Mouse (Mus musculus): ENCODE data around the gene Mtmr4. TPM values are rescaled to one million over a fixed set of nuclear protein-coding genes. Genes with fewer than 3 reads are reported as not detected.

The Mtmr4 gene
- polyA plus RNA-seq, 2 experiments = 29.0 to 33.2 TPM

DNA sequence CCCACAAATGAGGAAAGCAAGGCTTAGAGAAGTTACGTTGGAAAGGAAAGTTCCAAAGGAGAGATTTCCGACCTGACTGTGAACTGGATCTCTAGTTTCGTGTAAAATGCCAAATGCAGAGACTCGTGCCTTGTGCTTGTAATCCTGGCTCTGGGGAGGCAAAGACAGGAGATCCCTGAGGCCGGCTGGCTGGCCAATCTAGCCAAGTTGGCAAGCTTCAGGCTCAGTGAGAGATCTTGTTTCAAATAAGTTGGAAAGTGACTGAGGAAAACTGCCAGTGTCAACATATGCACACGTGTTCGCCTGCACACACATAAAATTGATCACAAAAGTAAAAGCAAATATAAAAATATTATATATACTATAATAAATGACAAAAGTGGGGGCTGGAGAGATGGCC, 17.3 kb downstream of the Mtmr4 start:
- WGBS = 79% methylated on average over 7 of the region's 7 CpGs
- Histone ChIP-seq H3K9ac (ENCODE audit: low read depth, low read length, severe bottlenecking) (no peak overlapping the region), H3K4me2 (replicated peaks; ENCODE audit: low read depth, low read length, severe bottlenecking) (no peak overlapping the region), H3K27me3 (ENCODE audit: control insufficient read depth, insufficient read depth, low read length) (no peaks in the 10 kb centered on the region), H3K9me3 (ENCODE audit: control insufficient read depth, low read length) (no peaks in the 10 kb centered on the region), H3K4me1 (ENCODE audit: control insufficient read depth, insufficient read depth, low read length) (no peaks in the 10 kb centered on the region), H3K36me3 (ENCODE audit: control insufficient read depth, insufficient read depth, low read length) (peaks cover 96% of the 10 kb centered on the region), H3K27ac (replicated peaks; ENCODE audit: low read depth, low read length) (no peak overlapping the region), H3K4me3 (replicated peaks; ENCODE audit: low read length) (no peak overlapping the region)
- DNase-seq (ENCODE audit: low spot score) = no peak
- TF ChIP-seq POLR2A (IDR thresholded peaks at IDR 0.05; ENCODE audit: borderline replicate concordance, extremely low read depth, insufficient read depth, insufficient read length) = no peak
- no peak for ATAC-seq (ENCODE audit: low FRiP score, low read depth)

GRCm38 (mm10) chr11:87611547-87611946, 19.6 kb downstream of the Mtmr4 start:
- no peak overlapping the region for H3K4me2 ChIP-seq (replicated peaks; ENCODE audit: low read depth, low read length, severe bottlenecking)
- H3K4me3 ChIP-seq (replicated peaks; ENCODE audit: low read length) = no peak overlapping the region
- H3K4me1 ChIP-seq (ENCODE audit: control insufficient read depth, insufficient read depth, low read length) = no peaks in the 10 kb centered on the region
- ATAC-seq (ENCODE audit: low FRiP score, low read depth) (no peak), DNase-seq (ENCODE audit: low spot score) (no peak)
- 84% methylated on average over 9 of the region's 9 CpGs for WGBS
- no peak for TF ChIP-seq POLR2A (IDR thresholded peaks at IDR 0.05; ENCODE audit: borderline replicate concordance, extremely low read depth, insufficient read depth, insufficient read length)
- peaks cover 96% of the 10 kb centered on the region for H3K36me3 ChIP-seq (ENCODE audit: control insufficient read depth, insufficient read depth, low read length)
- H3K9ac ChIP-seq (ENCODE audit: low read depth, low read length, severe bottlenecking) = no peak overlapping the region
- H3K27me3 ChIP-seq (ENCODE audit: control insufficient read depth, insufficient read depth, low read length) = no peaks in the 10 kb centered on the region
- no peak overlapping the region for H3K27ac ChIP-seq (replicated peaks; ENCODE audit: low read depth, low read length)
- no peaks in the 10 kb centered on the region for H3K9me3 ChIP-seq (ENCODE audit: control insufficient read depth, low read length)

DNA sequence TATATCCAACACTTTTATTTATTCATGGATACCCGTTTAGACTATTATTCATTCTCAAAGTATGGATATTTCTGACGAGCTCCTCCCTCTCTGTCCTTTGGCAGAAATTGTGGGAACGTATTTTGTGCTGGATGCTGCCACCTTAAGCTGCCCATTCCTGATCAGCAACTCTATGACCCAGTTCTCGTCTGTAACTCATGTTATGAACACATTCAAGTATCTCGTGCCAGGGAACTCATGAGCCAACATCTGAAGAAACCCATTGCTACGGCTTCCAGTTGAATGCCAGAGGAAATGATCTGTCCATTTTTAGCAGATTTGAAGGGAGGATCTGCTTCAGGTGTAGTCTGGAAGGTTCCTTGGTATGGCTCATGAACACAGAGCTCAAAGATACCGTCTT, 22.0 kb downstream of the Mtmr4 start:
- Histone ChIP-seq H3K27ac (replicated peaks; ENCODE audit: low read depth, low read length) (no peak overlapping the region), H3K4me2 (replicated peaks; ENCODE audit: low read depth, low read length, severe bottlenecking) (no peak overlapping the region), H3K9me3 (ENCODE audit: control insufficient read depth, low read length) (no peaks in the 10 kb centered on the region), H3K36me3 (ENCODE audit: control insufficient read depth, insufficient read depth, low read length) (peaks cover 94% of the 10 kb centered on the region), H3K9ac (ENCODE audit: low read depth, low read length, severe bottlenecking) (no peak overlapping the region), H3K27me3 (ENCODE audit: control insufficient read depth, insufficient read depth, low read length) (no peaks in the 10 kb centered on the region), H3K4me3 (replicated peaks; ENCODE audit: low read length) (no peak overlapping the region), H3K4me1 (ENCODE audit: control insufficient read depth, insufficient read depth, low read length) (no peaks in the 10 kb centered on the region)
- ATAC-seq (ENCODE audit: low FRiP score, low read depth) = no peak
- TF ChIP-seq POLR2A (IDR thresholded peaks at IDR 0.05; ENCODE audit: borderline replicate concordance, extremely low read depth, insufficient read depth, insufficient read length) = no peak
- no peak for DNase-seq (ENCODE audit: low spot score)
- WGBS = 92% methylated on average over 7 of the region's 7 CpGs

GRCm38 (mm10) chr11:87615551-87615950, 23.6 kb downstream of the Mtmr4 start:
- H3K4me3 ChIP-seq (replicated peaks; ENCODE audit: low read length) = no peak overlapping the region
- WGBS = 96% methylated on average over 5 of the region's 5 CpGs
- H3K9me3 ChIP-seq (ENCODE audit: control insufficient read depth, low read length) = no peaks in the 10 kb centered on the region
- peaks cover 89% of the 10 kb centered on the region for H3K36me3 ChIP-seq (ENCODE audit: control insufficient read depth, insufficient read depth, low read length)
- ATAC-seq (ENCODE audit: low FRiP score, low read depth) (no peak), DNase-seq (ENCODE audit: low spot score) (no peak)
- no peak overlapping the region for H3K9ac ChIP-seq (ENCODE audit: low read depth, low read length, severe bottlenecking)
- H3K27me3 ChIP-seq (ENCODE audit: control insufficient read depth, insufficient read depth, low read length) = no peaks in the 10 kb centered on the region
- no peak overlapping the region for H3K27ac ChIP-seq (replicated peaks; ENCODE audit: low read depth, low read length)
- no peaks in the 10 kb centered on the region for H3K4me1 ChIP-seq (ENCODE audit: control insufficient read depth, insufficient read depth, low read length)
- H3K4me2 ChIP-seq (replicated peaks; ENCODE audit: low read depth, low read length, severe bottlenecking) = no peak overlapping the region
- no peak for TF ChIP-seq POLR2A (IDR thresholded peaks at IDR 0.05; ENCODE audit: borderline replicate concordance, extremely low read depth, insufficient read depth, insufficient read length)

DNA sequence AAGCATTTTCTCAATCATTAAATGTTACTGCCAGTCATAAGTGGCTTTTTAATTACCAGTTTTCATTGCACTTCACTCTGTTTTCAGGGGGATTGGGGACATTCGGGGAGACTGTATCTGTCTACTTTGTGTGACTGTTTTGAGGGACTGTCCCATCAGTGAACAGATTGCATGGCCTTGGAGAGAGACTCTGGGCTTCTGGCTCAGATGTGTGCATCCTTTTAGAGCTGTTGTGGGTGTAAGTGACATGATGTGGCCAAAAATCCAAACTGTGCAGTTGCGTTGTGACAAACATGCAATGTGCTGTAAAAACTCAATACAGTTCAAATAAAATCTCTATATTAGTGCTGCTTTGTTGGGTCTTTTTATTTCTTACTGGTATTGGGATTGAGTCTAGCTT, 24.0 kb downstream of the Mtmr4 start:
- no peak for TF ChIP-seq POLR2A (IDR thresholded peaks at IDR 0.05; ENCODE audit: borderline replicate concordance, extremely low read depth, insufficient read depth, insufficient read length)
- ATAC-seq (ENCODE audit: low FRiP score, low read depth) (no peak), DNase-seq (ENCODE audit: low spot score) (no peak)
- H3K36me3 ChIP-seq (ENCODE audit: control insufficient read depth, insufficient read depth, low read length) = peaks cover 85% of the 10 kb centered on the region
- no peaks in the 10 kb centered on the region for H3K27me3 ChIP-seq (ENCODE audit: control insufficient read depth, insufficient read depth, low read length)
- H3K4me2 ChIP-seq (replicated peaks; ENCODE audit: low read depth, low read length, severe bottlenecking) = no peak overlapping the region
- no peak overlapping the region for H3K27ac ChIP-seq (replicated peaks; ENCODE audit: low read depth, low read length)
- H3K9ac ChIP-seq (ENCODE audit: low read depth, low read length, severe bottlenecking) = no peak overlapping the region
- H3K9me3 ChIP-seq (ENCODE audit: control insufficient read depth, low read length) = no peaks in the 10 kb centered on the region
- H3K4me1 ChIP-seq (ENCODE audit: control insufficient read depth, insufficient read depth, low read length) = no peaks in the 10 kb centered on the region
- no peak overlapping the region for H3K4me3 ChIP-seq (replicated peaks; ENCODE audit: low read length)
- 92% methylated on average over 2 of the region's 2 CpGs for WGBS
